Mouse (Mus musculus): Measurements from ENCODE around the gene Clca3a2.
"Not testable (repeated sequence)": the region's sequence is repeated elsewhere in the genome, so short reads cannot be mapped to it uniquely, and the experiment has no call there.

Gene Clca3a2

GRCm38 (mm10) chr3:144749062-144749963, 70.0 kb downstream of the Clca3a2 start:
- not testable (repeated sequence) for DNase-seq (ENCODE audit: low read depth in 2 of 2, low spot score in 2 of 2)

GRCm38 (mm10) chr3:144747706-144748105, 71.6 kb downstream of the Clca3a2 start:
- DNase-seq (ENCODE audit: low read depth in 2 of 2, low spot score in 2 of 2) = not testable (repeated sequence)
